Comparison of ENCODE assay signal across 10 mouse cellular contexts in genomic region chr2:34534996-34535395, GRCm38 (mm10).
DNase-seq lines count a peak whose midpoint lies in the region; ATAC-seq lines count a peak whose summit lies in the region.
"Had no signal": no experiment of that assay in that cellular context is flagged by ENCODE, and none has a peak within 500 bp of the region (broad histone marks: within the 10 kb centered on the region; RNA-seq: fewer than 3 reads in every experiment).

No protein-coding gene starts in this region.

- intact Hi-C loops in left cerebral cortex, postnatal 14 days (cut with DNase I): no loop called here

- no peaks in the 10 kb centered on the region for H3K4me1 ChIP-seq in limb, embryonic 11.5 days (ENCODE audit: control insufficient read depth, insufficient read depth, low read length)

- H3K27ac ChIP-seq in limb, embryonic 11.5 days (replicated peaks; ENCODE audit: low read depth, low read length): no peak overlapping the region
- H3K27ac ChIP-seq: limb, embryonic 12.5 days had no signal

- H3K4me2 ChIP-seq in limb, embryonic 11.5 days (ENCODE audit: low read depth, severe bottlenecking): no peak overlapping the region
- H3K4me2 ChIP-seq: limb, embryonic 12.5 days had no signal

- no peak overlapping the region for H3K4me3 ChIP-seq in limb, embryonic 11.5 days (ENCODE audit: low read depth, low read length)
- H3K4me3 ChIP-seq: limb, embryonic 12.5 days had no signal

- DNase-seq in kidney, postnatal 14 days: peak; percentile 39
- no peak for DNase-seq in kidney, adult 11 months
- peak; percentile 63 for DNase-seq in adrenal gland, postnatal 10 days
- DNase-seq in embryo, embryonic 11.5 days (ENCODE audit: low read depth, low spot score): peak; percentile 35
- peak; percentile 59 for DNase-seq in limb, embryonic 11.5 days (ENCODE audit: low spot score)
- no peak for DNase-seq in urinary bladder, adult 2 months (ENCODE audit: low spot score)
- DNase-seq in left cerebral cortex, adult 11 months (ENCODE audit: low spot score): no peak
- DNase-seq in left cerebral cortex, postnatal 14 days (ENCODE audit: low spot score in 2 of 2): no peak

- no peaks in the 10 kb centered on the region for H3K27me3 ChIP-seq in limb, embryonic 11.5 days (ENCODE audit: control insufficient read depth, insufficient read depth, low read length)
- H3K27me3 ChIP-seq: limb, embryonic 12.5 days had no signal

- no peak for ATAC-seq in limb, embryonic 11.5 days (ENCODE audit: insufficient number of reproducible peaks, low FRiP score, low TSS enrichment, low read depth)

- H3K9ac ChIP-seq in limb, embryonic 11.5 days (ENCODE audit: low read length): no peak overlapping the region
- H3K9ac ChIP-seq: limb, embryonic 12.5 days had no signal

- no peaks in the 10 kb centered on the region for H3K36me3 ChIP-seq in limb, embryonic 11.5 days (ENCODE audit: control insufficient read depth, insufficient read depth, low read length)

- H3K9me3 ChIP-seq in limb, embryonic 11.5 days (ENCODE audit: control insufficient read depth, low read length): no peaks in the 10 kb centered on the region
- H3K9me3 ChIP-seq: G1E; limb, embryonic 12.5 days had no signal

- WGBS in limb, embryonic 11.5 days: 32% methylated on average over 12 of the region's 12 CpGs

Comparison
In these comparisons a context has a peak if more than half of its experiments do, and no peak if none do; other contexts are left out.
1. DNase-seq: peak in kidney, postnatal 14 days (single experiment), adrenal gland, postnatal 10 days (single experiment), embryo, embryonic 11.5 days (single experiment) and limb, embryonic 11.5 days (single experiment); none in kidney, adult 11 months (single experiment), urinary bladder, adult 2 months (single experiment), left cerebral cortex, adult 11 months (single experiment) and left cerebral cortex, postnatal 14 days (0 of 2).